Mouse (Mus musculus): ENCODE measurements at regions not wholly inside any gene's neighbourhood (a gene's known extent, or its start where the extent isn't known, plus 50 kb on each side); places are given as distances from the start of the nearest gene placed in this dataset.
A peak's percentile ranks its signal among the peaks of the same experiment; 100 is the strongest.

DNA sequence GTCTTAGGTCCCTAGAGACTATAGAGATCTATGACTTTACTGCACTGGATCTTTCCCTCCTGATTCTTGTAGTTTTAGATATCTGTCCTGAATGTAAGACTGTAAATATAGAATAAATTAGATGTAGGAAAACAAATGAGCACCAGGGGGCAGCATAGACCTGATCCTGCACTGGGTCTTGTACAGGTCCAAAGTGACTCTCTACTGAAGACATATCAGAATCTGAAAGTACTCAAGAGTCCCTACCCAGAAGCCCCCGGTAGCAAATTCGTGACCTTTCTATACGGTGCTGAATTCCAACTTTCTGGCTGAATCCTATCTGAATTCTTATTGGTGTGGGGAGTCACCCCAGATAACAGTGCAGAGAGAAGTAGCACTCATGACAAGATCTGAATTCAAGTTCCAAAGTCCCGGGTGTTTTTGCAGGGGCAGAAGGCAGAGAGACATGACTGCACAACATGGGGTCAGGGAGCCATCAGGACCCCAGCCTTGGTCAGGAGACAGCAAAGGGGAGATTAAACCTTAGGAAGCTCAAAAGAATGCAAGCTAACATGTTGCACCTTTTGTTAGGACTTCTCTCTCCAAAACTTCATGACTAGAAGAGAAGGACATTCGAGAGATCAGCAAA lies 142.0 kb upstream of the Car8 start:
- TF ChIP-seq CTCF (IDR thresholded peaks at IDR 0.05; ENCODE audit: borderline replicate concordance, insufficient read depth, low read depth, low read length) (peak; percentile 78), POLR2A (IDR thresholded peaks at IDR 0.05; ENCODE audit: borderline replicate concordance, insufficient read depth, low read length) (no peak)

All from cerebellum, adult 2 months (tissue).